Mouse (Mus musculus): Measurements from ENCODE around the gene Rplp2. TPM values are rescaled to one million over a fixed set of nuclear protein-coding genes. Genes with fewer than 3 reads are reported as not detected.
A peak's percentile ranks its signal among the peaks of the same experiment; 100 is the strongest.

Gene Rplp2
- total RNA-seq, 2 experiments from 2014 or later = 526 to 630 TPM

- peak; percentile 41 for DNase-seq (ENCODE audit: low spot score)
These were observed 34.6 kb downstream of the Rplp2 start for GRCm38 (mm10) chr7:141481498-141482401.

GRCm38 (mm10) chr7:141482531-141483024 lies 35.4 kb downstream of the Rplp2 start:
- no peak for DNase-seq (ENCODE audit: low spot score)

GRCm38 (mm10) chr7:141483114-141483653 lies 36.0 kb downstream of the Rplp2 start:
- no peak for DNase-seq (ENCODE audit: low spot score)

- no peak for DNase-seq (ENCODE audit: low spot score)
These were observed 37.3 kb downstream of the Rplp2 start for GRCm38 (mm10) chr7:141484186-141485120.

- DNase-seq (ENCODE audit: low spot score) = no peak
These were observed 38.0 kb downstream of the Rplp2 start for GRCm38 (mm10) chr7:141485186-141485585.

- no peak for DNase-seq (ENCODE audit: low spot score)
These were observed 38.4 kb downstream of the Rplp2 start for GRCm38 (mm10) chr7:141485606-141486005.

GRCm38 (mm10) chr7:141486239-141486638 lies 39.1 kb downstream of the Rplp2 start:
- no peak for DNase-seq (ENCODE audit: low spot score)

GRCm38 (mm10) chr7:141487141-141487540 lies 40.0 kb downstream of the Rplp2 start:
- no peak for DNase-seq (ENCODE audit: low spot score)

- no peak for DNase-seq (ENCODE audit: low spot score)
These were observed 44.0 kb downstream of the Rplp2 start for GRCm38 (mm10) chr7:141491151-141491550.

GRCm38 (mm10) chr7:141492738-141493137 lies 45.6 kb downstream of the Rplp2 start:
- DNase-seq (ENCODE audit: low spot score) = no peak

- no peak for DNase-seq (ENCODE audit: low spot score)
These were observed 46.6 kb downstream of the Rplp2 start for GRCm38 (mm10) chr7:141493729-141494128.

GRCm38 (mm10) chr7:141495379-141495778 lies 48.2 kb downstream of the Rplp2 start:
- DNase-seq (ENCODE audit: low spot score) = no peak

GRCm38 (mm10) chr7:141495940-141496339 lies 48.8 kb downstream of the Rplp2 start:
- DNase-seq (ENCODE audit: low spot score) = no peak

GRCm38 (mm10) chr7:141497600-141497999 lies 50.4 kb downstream of the Rplp2 start:
- DNase-seq (ENCODE audit: low spot score) = peak; percentile 43

Other genes with a start within 250 kb of the Rplp2 start
- gene Lmntd2, start 233.3 kb upstream of the Rplp2 start, total RNA-seq (2021) = not detected
- gene Rassf7, start 231.5 kb upstream of the Rplp2 start, total RNA-seq (2021) = under 1 TPM; 0.24 to 0.48 TPM
- gene Phrf1, start 218.6 kb upstream of the Rplp2 start, total RNA-seq (2021) = 10 to 100 TPM; 19.5 to 24.8 TPM
- gene Irf7, start 180.9 kb upstream of the Rplp2 start, total RNA-seq (2021) = 1 to 10 TPM in 1 of 2 experiments, under 1 TPM in 1; 0.25 to 1.4 TPM
- gene Cdhr5, start 170.6 kb upstream of the Rplp2 start, total RNA-seq (2021) = not detected
- not detected for gene Sct, start 168.2 kb upstream of the Rplp2 start, total RNA-seq (2021)
- not detected for gene Drd4, start 155.4 kb upstream of the Rplp2 start, total RNA-seq (2021)
- 10 to 100 TPM in 1 of 2 experiments, 1 to 10 TPM in 1; 8.9 to 13.2 TPM for gene Deaf1, start 119.7 kb upstream of the Rplp2 start, total RNA-seq (2021)
- gene Tmem80, start 119.6 kb upstream of the Rplp2 start, total RNA-seq (2021) = 10 to 100 TPM; 13.7 to 13.9 TPM
- gene Eps8l2, start 108.5 kb upstream of the Rplp2 start, total RNA-seq (2021) = 1 to 10 TPM; 1.1 to 2.3 TPM
- 10 to 100 TPM; 84.5 to 85.6 TPM for gene Taldo1, start 55.2 kb upstream of the Rplp2 start, total RNA-seq (2021)
- gene Gatd1, start 33.2 kb upstream of the Rplp2 start, total RNA-seq (2021) = 1 to 10 TPM; 6.6 to 7.5 TPM
- under 1 TPM; 0.39 to 0.47 TPM for gene Cend1, start 17.9 kb upstream of the Rplp2 start, total RNA-seq (2021)
- gene Slc25a22, start 9.5 kb upstream of the Rplp2 start, total RNA-seq (2021) = 10 to 100 TPM; 18.2 to 21.3 TPM
- gene Pidd1, start 3.3 kb upstream of the Rplp2 start, total RNA-seq (2021) = under 1 TPM; 0.09 to 0.14 TPM
- 100 to 1,000 TPM; 288 to 309 TPM for gene Pnpla2, start 7.8 kb downstream of the Rplp2 start, total RNA-seq (2021)
- gene Cracr2b, start 13.7 kb downstream of the Rplp2 start, total RNA-seq (2021) = 1 to 10 TPM; 7.2 to 8.9 TPM
- gene Cd151, start 20.0 kb downstream of the Rplp2 start, total RNA-seq (2021) = 10 to 100 TPM; 82.6 to 90.7 TPM
- gene Polr2l, start 27.8 kb downstream of the Rplp2 start, total RNA-seq (2021) = 10 to 100 TPM; 62.0 to 64.3 TPM
- 1 to 10 TPM; 6.6 to 7.1 TPM for gene Tspan4, start 27.9 kb downstream of the Rplp2 start, total RNA-seq (2021)
- gene Chid1, start 92.5 kb downstream of the Rplp2 start, total RNA-seq (2021) = 10 to 100 TPM; 11.2 to 13.1 TPM
- gene Ap2a2, start 114.8 kb downstream of the Rplp2 start, total RNA-seq (2021) = 10 to 100 TPM; 51.7 to 56.6 TPM
- not detected for gene Muc6, start 207.9 kb downstream of the Rplp2 start, total RNA-seq (2021)
- not detected for gene Muc2, start 243.0 kb downstream of the Rplp2 start, total RNA-seq (2021)

All from gastrocnemius, adult 18-20 months (tissue).